Mouse (Mus musculus) retina, embryonic 14.5 days (tissue): ENCODE measurements around the gene Mdga1.

ENCODE experiments used
- DNase-seq: peaks from one replicate; pipeline ENCODE4 v3.0.0-alpha.2; 2015; ENCODE audit warnings: low spot score

Mdga1 gene

DNA sequence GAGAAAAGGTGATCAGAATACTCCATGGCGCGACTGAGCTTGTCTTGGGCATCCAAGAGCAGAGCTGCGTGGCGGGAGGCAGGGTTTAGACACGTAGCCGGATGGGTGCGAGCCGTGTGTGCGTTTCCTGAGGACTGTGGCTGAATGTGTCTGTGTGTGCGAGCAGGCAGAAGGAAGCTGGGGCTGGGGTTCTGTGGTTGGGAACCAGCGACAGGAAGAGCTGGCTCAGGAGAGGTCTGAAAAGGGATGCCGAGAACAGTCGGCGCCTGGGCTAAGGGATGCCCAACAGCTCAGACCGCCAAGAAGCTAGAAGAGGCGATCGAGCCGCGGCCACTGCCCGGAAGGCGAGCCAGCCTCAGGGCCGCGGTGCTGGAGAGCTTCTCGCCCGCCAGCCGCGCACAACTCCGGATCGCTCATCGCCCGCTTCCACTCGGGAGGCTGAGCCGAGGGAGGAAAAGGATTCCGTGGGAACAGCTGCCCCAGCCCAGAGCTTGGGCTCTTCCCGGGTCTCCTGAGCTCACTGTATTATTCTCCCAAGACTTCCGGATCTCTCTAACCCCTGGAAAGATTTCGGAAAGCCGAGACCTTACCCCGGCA is 83.1 kb downstream of the Mdga1 start:
- peak; percentile 53 for DNase-seq

DNA sequence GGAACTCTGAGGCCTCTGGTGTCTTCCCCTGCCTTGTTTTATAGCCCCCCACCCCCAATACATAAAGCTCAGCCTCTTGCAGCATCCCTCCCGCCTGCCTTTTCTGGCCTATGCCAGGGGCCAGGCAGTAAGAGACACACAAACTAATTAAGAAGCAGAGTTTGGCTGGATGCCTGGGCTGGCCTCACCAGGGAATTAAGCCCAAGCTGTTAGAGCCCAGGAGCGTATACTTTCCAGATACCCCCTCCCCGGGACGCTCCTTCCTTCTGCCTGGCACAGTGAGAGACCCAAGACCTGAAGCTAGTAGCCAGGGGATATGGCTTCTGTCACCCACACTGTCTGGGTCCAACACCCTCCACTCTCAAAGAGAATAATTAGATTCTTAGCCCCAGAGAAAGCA is 83.8 kb downstream of the Mdga1 start:
- DNase-seq: peak; percentile 33

- peak; percentile 53 for DNase-seq
Observed at GRCm38 (mm10) chr17:29884596-29884995, 85.3 kb downstream of the Mdga1 start.

GRCm38 (mm10) chr17:29883351-29883750 is 86.5 kb downstream of the Mdga1 start:
- DNase-seq: peak; percentile 12

GRCm38 (mm10) chr17:29882885-29883284 is 87.0 kb downstream of the Mdga1 start:
- peak; percentile 91 for DNase-seq

DNA sequence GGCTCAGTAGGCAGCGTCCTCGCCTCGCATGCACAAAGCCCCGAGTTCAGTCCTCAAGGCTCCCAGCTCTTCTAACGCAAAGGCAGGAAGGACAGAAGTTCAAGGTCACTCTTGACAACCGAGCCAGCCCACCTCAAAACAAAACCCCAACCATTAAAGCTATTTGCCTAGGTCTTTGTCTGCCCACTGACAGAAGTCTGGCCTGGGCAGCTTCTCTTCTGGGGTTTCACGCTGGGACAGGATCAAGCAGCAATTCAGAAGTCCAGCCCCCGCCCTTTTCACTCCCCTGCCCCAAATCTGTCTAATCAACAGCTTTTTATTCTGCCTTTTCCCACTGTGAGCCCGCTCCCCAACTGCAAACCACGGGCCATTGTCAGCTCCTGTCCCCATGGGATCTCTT is 89.6 kb downstream of the Mdga1 start:
- no peak for DNase-seq

DNA sequence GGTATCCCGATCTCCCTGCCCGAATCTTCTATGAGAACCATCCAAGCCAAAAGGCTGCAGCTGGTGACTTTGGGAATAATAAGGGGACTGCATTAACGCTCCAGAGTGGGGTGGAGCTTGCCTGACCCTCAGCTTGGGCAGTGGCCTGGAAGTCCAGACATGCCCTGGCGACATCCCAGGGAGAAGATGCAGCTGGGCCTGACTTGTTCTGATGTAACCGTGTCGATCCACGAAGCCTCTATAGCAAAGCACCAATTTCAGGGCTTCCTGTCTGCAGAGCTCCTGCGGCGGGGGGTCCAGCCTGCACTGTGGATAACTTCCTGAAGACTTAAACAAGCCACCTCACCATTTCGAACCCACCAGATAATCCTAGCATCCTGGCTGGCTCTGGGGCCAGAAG is 90.9 kb downstream of the Mdga1 start:
- no peak for DNase-seq

DNA sequence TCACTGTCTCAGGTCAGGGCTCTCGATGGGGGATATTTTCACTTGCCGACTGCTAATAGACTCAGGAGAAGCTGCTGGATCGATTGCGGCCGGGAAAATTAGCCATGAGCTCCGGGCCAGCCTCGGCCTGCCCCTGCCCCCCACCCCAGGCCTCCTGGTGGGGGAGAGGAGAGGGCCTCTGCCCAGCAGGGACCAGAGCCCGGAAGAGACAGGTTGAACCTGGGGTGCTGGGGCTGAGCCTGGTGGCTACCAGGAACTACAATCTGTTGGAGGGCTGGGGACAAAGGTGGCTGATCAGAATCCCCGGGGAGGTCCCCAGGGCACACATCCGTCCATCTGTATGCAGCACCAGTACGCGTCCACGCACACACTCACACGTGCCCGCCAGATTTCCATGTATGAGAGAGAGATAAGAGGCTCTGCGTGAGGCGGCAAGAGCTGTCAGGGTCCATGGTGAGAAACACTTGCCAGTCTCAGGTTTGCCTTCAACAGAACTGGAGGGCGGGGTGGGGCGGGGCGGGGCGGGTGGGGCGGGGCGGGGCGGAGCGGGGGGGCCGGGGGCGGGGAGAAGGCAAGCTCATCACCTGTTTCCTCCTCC is 95.7 kb downstream of the Mdga1 start:
- DNase-seq: no peak

- DNase-seq: no peak
Observed at GRCm38 (mm10) chr17:29873580-29874015, 96.3 kb downstream of the Mdga1 start.

DNA sequence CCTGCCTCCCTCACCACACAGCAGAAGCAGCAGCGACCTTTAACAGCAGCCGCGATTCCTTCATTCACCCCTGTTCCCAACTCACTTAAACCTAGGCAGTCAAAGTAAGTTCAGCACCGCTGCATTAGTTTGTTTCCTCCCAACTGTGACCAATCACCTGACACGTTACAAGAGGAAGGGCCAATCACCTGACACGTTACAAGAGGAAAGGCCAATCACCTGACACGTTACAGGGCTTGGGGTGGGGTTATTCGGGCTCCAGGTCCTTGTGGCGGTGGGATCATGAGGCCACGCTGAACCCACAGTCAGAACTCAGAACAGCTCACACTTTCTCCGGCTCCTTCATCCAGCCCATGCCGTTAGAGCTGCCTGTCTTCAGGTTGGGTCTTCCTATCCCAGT is 99.6 kb downstream of the Mdga1 start:
- no peak for DNase-seq

GRCm38 (mm10) chr17:29865914-29866313 is 104.0 kb downstream of the Mdga1 start:
- DNase-seq: no peak

DNA sequence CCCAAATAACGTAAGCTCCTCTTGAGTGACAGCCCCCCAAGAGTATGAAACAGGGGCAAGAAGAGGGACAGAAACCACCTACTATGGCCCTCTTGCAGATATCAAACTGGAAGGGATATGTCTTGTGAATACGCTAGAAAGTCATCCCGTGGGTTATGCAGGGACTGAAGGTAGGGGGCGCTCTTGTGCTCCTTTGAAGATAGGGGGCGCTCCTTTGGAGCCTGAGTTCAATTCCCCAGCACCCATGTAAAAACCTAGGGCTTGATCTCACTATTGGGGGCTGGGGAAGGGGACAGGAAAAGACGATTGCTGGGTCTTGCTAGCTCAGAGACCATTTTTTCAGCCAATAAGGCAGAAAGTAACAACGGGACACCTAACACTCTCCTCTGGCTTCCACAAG is 105.4 kb downstream of the Mdga1 start:
- no peak for DNase-seq

- no peak for DNase-seq
Observed at GRCm38 (mm10) chr17:29859788-29860283, 110.1 kb downstream of the Mdga1 start.

DNA sequence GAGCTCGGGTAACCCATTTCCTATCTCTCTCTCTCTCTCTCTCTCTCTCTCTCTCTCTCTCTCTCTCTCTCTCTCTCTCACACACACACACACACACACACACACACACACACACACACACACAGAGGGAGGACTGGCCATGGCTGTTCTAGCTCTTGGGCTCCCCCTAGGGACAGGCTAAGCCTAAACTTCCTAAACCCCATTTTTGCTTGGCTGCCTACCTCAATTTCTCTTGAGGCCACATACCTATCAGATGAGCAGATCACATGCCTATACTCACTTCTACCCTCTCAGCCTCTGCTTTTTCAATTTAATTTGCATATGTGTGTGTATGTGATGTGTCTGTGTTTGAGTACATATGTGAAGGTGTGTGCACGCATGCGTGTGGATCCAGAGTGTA is 111.1 kb downstream of the Mdga1 start:
- DNase-seq: peak; percentile 69

DNA sequence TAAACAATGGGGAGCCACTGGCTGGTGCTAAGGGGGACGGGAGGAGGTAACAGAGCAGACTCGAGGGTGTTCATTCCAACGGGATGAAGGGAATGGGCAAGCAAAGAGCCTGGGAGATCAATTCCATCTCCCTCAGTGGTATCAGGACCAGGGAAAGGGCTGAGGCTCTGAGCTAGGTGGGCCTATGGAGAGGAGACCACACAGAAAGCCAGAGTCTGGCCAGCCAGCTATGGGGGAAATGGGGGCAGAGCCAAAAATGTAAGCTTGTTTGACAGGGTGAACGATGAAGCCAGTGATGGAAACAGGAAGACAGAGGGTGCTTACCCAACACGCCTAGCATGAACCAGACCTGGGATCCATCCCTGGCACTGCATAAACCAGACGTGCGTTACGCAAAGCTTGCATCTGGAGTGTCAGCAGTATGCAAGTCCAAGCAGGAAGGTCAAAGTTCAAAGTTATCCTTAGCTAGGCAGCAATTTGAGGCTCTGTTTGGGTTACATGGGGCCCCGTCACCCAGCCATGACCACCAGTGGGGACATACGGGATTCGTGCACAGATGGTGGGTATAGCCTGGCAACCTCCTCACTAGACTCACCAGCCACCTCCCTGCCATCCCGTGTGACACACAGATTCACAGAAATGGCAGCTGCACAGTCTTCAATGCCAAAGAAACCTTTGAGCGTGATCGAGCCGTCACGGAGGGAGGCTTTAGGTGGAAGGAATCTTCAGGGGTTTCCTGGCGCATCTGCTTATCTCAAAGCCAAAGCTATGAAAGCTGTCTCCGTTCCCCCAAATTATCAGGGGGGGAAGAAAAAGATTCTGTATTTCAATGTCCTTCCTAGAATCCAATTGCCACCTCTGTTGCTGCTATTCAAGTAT is 113.9 kb downstream of the Mdga1 start:
- DNase-seq: no peak

GRCm38 (mm10) chr17:29854835-29855234 is 115.1 kb downstream of the Mdga1 start:
- no peak for DNase-seq

DNA sequence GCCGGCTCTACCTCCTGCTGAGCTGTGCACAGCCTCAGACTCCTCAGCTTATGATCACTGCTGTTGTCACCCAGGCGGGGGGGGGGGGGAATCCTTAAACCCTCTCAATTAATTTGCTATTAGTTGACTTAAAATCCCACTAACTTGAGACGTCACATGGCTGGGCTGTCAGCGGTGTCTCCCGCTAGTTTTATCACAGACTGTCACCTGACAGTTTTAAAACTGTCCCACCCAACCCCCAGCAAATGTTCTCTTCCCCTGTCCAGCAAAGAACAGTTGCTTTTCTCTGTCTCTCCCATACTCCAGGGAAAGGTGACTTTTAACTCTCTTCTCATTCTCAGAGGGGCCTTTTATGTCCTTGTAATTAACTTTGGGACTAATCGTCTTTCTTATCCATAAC is 115.5 kb downstream of the Mdga1 start:
- no peak for DNase-seq

GRCm38 (mm10) chr17:29852846-29853486 is 116.9 kb downstream of the Mdga1 start:
- DNase-seq: no peak

DNA sequence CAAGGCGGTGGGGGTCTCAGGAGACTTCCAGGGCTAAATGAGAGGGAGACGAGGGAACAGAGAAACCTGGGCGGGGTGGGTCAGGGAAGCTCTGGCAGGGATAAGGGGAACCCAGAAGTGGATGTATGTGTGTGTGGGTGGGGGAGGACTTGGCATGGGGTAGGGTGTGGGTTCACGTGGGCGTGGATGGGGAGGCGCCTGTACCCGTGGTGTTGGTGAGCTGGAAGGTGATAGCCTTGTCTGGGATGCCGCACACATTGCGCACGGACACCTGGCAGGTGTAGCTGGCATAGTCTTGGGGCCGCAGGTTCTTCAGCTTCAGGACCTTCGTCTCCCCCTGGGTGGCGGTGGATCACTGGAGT is 120.5 kb downstream of the Mdga1 start:
- no peak for DNase-seq

DNA sequence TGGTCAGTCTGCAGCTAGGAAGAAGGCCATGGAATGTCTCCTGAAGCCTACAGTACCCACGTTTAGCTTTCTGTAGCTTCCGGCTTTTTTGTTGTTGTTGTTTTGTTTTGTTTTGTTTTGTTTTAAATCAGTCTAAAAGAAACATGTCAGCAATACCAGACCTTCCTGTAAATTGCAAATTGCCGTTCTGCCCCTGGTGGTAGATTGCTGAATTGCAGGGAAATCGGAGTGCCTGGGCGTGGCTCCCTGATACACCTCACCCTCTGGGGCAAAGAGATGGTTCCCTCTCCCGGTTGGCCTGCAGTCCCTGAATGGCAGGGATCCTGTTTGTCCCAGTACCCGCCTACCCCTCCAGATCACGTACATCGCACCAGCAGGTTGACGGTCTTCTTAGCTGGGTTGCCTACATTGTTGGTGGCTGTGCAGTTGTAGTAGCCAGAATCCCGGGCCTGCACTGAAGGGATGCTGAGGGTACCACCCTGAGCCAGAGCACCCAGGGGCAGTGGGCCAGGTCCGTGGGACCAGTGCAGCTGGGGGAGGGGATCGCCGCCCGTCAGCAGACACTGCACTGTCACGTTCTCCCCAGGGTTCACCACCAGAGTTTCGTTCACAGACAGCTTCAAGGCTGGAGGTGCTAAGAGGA is 121.0 kb downstream of the Mdga1 start:
- DNase-seq: peak; percentile 81

GRCm38 (mm10) chr17:29847291-29847690 is 122.6 kb downstream of the Mdga1 start:
- no peak for DNase-seq

DNA sequence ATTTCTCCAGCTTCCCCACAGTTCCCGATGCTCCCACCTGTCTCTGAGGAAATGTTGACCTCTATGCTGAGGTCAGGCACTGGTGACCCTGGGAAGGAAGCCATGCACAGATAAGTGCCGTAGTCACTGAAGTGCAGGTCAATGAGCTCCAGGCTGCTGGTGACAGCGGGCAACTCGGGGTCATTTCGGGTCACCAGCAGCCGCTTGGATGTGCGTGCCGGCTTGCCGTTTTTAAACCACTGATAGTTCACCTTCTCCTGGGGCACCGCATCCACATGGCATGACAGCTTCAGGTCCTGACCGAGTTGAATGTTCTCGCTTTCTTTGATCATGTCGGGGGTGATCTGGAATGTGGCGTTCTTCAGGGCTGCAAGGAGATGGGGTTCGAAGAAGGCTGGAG is 123.6 kb downstream of the Mdga1 start:
- DNase-seq: no peak
